Mouse (Mus musculus): ENCODE measurements around the gene Myo10.

DNA sequence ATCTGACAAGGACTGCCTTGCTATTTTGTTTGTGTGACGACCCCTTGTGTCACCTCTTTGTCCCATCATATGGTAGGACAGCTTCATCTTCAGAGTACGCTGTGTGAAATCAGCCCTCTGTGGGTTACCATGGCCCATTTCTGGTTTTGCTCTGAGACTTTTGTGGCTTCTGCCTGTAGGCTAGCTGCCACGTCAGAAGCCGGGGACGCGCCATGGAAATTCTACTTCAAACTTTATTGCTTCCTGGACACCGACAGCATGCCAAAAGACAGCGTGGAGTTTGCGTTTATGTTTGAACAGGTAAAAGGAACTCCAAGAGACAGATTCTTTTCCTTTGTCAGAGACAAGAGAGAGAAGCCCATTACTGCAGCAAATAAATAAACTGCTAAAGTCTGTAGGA is 184.6 kb downstream of the Myo10 start:
- TF ChIP-seq CTCF (IDR thresholded peaks at IDR 0.05; ENCODE audit: extremely low read depth, insufficient read depth, low read length) = no peak
- no peak for TF ChIP-seq POLR2A (IDR thresholded peaks at IDR 0.05; ENCODE audit: extremely low read depth, insufficient read depth, low read length)

All from cortical plate, adult 2 months (tissue).